Mouse (Mus musculus) bone marrow, adult 2 months (tissue): ENCODE data around the gene Fads2.

Source experiments
- CTCF ChIP-seq: fragments of 200-500 bp; IDR thresholded peaks from 2 replicates; pipeline ENCODE4 v1.5.1; 2011; ENCODE audit warnings: low read length, control low read depth; ENCODE audit not compliant: control insufficient read depth, insufficient read depth
- POLR2A ChIP-seq: fragments of 200-500 bp; IDR thresholded peaks from 2 replicates; pipeline ENCODE4 v1.6.1; 2011; ENCODE audit warnings: low read depth, mild to moderate bottlenecking, control low read depth, low read length, borderline replicate concordance; ENCODE audit not compliant: control insufficient read depth

- no peak for TF ChIP-seq POLR2A
- no peak for TF ChIP-seq CTCF
Measured at GRCm38 (mm10) chr19:10037534-10037933, 64.0 kb downstream of the Fads2 start.
